Mouse (Mus musculus) lung, adult 18-20 months (tissue): ENCODE measurements around the gene Olfr703.

Experiments used
- DNase-seq, 2 experiments: peaks; one replicate each; pipeline ENCODE4 v3.0.0; 2022; ENCODE audit warnings: mixed read lengths in 2 of 2

Gene Olfr703

DNA sequence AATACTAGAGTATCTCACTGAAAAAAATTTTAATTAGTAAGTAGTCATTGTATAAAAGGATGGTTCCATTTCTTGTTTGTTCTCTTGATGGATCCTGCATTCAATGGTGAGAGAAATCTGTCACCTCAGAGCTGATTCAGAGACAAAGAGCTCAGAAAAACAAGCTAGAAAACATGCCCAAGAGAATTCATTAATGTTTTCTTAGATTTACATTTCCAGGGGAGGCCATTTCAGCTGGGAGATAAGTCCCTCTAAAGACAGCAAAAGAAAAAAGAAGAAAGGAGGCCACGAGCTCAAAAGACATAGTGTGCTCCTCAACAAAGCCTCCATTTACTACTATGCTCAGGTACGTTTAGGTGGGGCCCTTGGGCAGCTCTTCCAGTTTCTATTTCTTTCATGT lies at the start of gene Olfr703:
Gene Olfr703, plus strand, starts transcription at position 301 of the 400 bp plus-strand sequence.
- DNase-seq: no peak

DNA sequence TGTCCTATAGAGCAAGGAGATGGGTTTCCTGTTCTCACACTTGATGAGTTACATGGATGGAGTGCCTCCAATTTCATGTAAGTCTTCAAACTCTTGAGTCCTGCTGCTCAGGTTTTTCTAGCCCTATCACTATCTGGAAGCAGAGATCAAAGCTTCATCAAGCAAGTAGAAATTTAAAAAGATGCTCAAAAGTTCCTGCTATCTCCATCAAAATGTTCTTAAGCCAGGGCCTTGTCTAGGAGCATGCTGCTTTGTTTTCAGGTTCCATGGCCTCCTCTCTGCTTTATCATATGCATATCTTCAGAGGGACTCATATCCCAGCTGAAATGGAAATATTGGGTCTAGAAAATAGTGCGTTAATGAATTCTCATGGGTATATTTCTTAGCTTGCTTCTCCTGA lies 34.4 kb upstream of the Olfr703 start, which contains the start of gene Olfr700:
Gene Olfr700, minus strand, starts transcription at position 101 of the 400 bp plus-strand sequence.
- DNase-seq: no peak

DNA sequence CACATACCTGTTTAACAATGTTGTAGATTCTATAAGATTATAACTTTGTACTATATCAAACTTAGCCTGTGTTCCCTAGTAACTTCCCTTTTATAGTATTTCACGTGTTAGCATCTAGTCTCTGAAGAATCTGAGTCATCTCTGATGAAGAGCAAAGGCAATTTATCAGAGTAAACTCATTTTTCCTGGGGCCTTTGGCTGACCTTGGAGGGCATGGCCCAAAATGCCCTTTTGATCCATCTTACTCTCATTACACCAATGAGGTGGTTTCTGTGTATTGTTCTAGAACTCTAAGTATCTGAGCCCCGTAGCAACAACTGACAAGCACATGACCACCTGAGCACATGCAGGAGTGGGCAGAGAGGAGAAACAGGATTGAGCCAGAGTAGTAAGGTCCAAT lies 29.3 kb upstream of the Olfr703 start, which contains the start of gene Olfr701:
Gene Olfr701, plus strand, starts transcription at position 301 of the 400 bp plus-strand sequence.
- no peak for DNase-seq

DNA sequence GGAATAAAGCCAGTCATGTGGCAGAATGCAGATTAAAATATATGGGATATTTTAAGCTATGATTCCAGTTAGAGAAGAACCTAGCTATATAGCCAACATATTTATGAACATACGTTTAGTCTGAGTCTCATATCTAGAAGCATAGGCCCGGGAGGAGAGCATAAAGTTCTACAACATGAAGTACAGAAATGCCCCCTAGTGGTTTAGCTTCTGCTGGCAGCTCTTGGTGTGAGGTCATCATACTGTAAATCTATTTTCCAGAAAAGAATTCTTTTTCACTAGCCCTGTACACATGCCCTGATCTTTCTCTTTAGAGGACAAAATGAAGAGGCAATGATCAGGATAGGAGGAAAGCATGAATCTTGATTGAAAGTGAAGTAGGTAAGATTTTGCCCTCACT lies 27.4 kb upstream of the Olfr703 start:
- no peak for DNase-seq

DNA sequence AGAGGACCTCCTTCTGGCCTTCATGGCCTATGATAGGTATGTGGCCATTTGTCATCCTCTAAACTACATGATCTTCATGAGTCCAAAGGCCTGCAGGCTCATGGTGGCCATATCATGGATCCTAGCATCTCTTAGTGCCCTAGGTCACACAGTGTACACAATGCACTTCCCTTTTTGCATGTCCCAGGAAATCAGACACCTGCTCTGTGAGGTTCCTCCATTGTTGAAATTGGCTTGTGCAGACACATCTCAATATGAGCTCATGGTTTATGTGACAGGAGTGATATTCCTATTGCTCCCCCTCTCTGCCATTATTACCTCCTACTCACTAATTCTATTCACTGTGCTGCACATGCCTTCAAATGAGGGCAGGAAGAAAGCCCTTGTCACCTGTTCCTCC lies 24.7 kb upstream of the Olfr703 start:
- no peak for DNase-seq

GRCm38 (mm10) chr7:106833793-106834192 lies 9.4 kb upstream of the Olfr703 start, which contains the start of gene Olfr702:
Gene Olfr702 (minus strand): TSS chr7:106833893.
- DNase-seq: no peak

DNA sequence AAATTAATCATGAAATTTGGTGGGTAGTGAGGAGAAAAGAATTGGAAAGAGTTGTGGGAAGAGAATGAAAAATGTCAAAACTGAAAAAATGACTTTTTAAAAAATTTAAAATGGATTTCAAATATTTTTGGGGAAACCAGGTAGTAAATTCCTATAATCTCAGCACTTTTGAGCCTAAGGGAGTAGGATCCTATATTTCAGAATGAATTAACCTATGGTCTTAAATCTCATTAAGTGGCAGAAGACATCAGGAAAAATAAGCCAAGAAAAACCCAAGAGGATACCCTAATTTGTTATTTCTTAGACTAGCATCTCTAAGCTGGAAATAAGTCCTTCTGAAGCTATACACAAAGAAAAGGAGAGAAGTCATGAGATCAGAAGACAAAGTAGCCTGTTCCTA lies 19.7 kb downstream of the Olfr703 start, which contains the start of gene Olfr704:
Gene Olfr704, plus strand, starts transcription at position 301 of the 400 bp plus-strand sequence.
- no peak for DNase-seq

- no peak for DNase-seq
Observed at GRCm38 (mm10) chr7:106876791-106877190, 33.6 kb downstream of the Olfr703 start, which contains the start of gene Olfr705. Gene Olfr705 (minus strand): TSS chr7:106876891.

DNA sequence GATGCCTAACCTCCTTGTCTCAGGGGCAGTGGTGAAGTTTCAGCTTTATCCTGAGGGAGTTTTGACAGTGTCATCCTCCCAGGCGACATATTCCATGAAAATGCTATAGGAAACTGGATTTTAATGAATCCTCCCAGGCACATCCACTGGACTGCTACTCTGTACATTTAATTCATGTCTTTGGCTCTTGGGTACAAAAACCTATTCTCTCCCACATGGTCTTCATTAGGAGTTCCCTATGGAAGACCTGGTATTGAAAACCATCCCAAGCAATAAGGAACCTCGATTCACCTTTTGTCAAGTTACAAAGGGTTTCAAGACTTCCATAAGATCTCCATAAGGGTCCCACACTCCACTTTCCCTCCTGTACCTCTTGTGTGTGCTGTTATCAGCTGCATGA lies 44.9 kb downstream of the Olfr703 start, which contains the start of gene Olfr706:
Gene Olfr706, minus strand, starts transcription at position 101 of the 400 bp plus-strand sequence.
- DNase-seq: no peak
